Mouse (Mus musculus): ENCODE data around the gene Polk.

Polk gene

GRCm38 (mm10) chr13:96507541-96507940 lies 34.8 kb downstream of the Polk start:
- H3K4me1 ChIP-seq (replicated peaks; ENCODE audit: low read depth, low read length): no peaks in the 10 kb centered on the region
- H3K27me3 ChIP-seq (ENCODE audit: insufficient read depth, low read length): no peaks in the 10 kb centered on the region
- H3K4me3 ChIP-seq (replicated peaks; ENCODE audit: low read length): no peak overlapping the region
- H3K36me3 ChIP-seq (ENCODE audit: insufficient read depth, low read length): peaks cover 55% of the 10 kb centered on the region
- TF ChIP-seq NANOG (IDR thresholded peaks at IDR 0.05; ENCODE audit: borderline replicate concordance, low read length) (no peak), CTCF (conservative IDR thresholded peaks at IDR 0.05; ENCODE audit: low read length) (no peak), POU5F1 (IDR thresholded peaks at IDR 0.05; ENCODE audit: borderline replicate concordance, low read length) (no peak)
- no peaks in the 10 kb centered on the region for H3K9me3 ChIP-seq (ENCODE audit: low read length)

GRCm38 (mm10) chr13:96506313-96506712 lies 36.1 kb downstream of the Polk start:
- Histone ChIP-seq H3K36me3 (ENCODE audit: insufficient read depth, low read length) (peaks cover 52% of the 10 kb centered on the region), H3K4me3 (replicated peaks; ENCODE audit: low read length) (no peak overlapping the region), H3K9me3 (ENCODE audit: low read length) (no peaks in the 10 kb centered on the region), H3K27me3 (ENCODE audit: insufficient read depth, low read length) (no peaks in the 10 kb centered on the region), H3K4me1 (replicated peaks; ENCODE audit: low read depth, low read length) (no peaks in the 10 kb centered on the region)
- no peak for TF ChIP-seq CTCF (conservative IDR thresholded peaks at IDR 0.05; ENCODE audit: low read length)

GRCm38 (mm10) chr13:96505661-96506060 lies 36.7 kb downstream of the Polk start:
- no peak for TF ChIP-seq CTCF (conservative IDR thresholded peaks at IDR 0.05; ENCODE audit: low read length)
- no peak for TF ChIP-seq POU5F1 (IDR thresholded peaks at IDR 0.05; ENCODE audit: borderline replicate concordance, low read length)
- TF ChIP-seq NANOG (IDR thresholded peaks at IDR 0.05; ENCODE audit: borderline replicate concordance, low read length): no peak
- H3K27me3 ChIP-seq (ENCODE audit: insufficient read depth, low read length): no peaks in the 10 kb centered on the region
- H3K9me3 ChIP-seq (ENCODE audit: low read length): no peaks in the 10 kb centered on the region
- peaks cover 52% of the 10 kb centered on the region for H3K36me3 ChIP-seq (ENCODE audit: insufficient read depth, low read length)
- H3K4me3 ChIP-seq (replicated peaks; ENCODE audit: low read length): no peak overlapping the region
- no peaks in the 10 kb centered on the region for H3K4me1 ChIP-seq (replicated peaks; ENCODE audit: low read depth, low read length)

GRCm38 (mm10) chr13:96499891-96500290 lies 42.5 kb downstream of the Polk start:
- no peaks in the 10 kb centered on the region for H3K9me3 ChIP-seq (ENCODE audit: low read length)
- H3K36me3 ChIP-seq (ENCODE audit: insufficient read depth, low read length): peaks cover 55% of the 10 kb centered on the region
- H3K27me3 ChIP-seq (ENCODE audit: insufficient read depth, low read length): no peaks in the 10 kb centered on the region
- TF ChIP-seq NANOG (IDR thresholded peaks at IDR 0.05; ENCODE audit: borderline replicate concordance, low read length) (no peak), CTCF (conservative IDR thresholded peaks at IDR 0.05; ENCODE audit: low read length) (no peak), POU5F1 (IDR thresholded peaks at IDR 0.05; ENCODE audit: borderline replicate concordance, low read length) (no peak)
- H3K4me1 ChIP-seq (replicated peaks; ENCODE audit: low read depth, low read length): peaks cover 7% of the 10 kb centered on the region
- no peak overlapping the region for H3K4me3 ChIP-seq (replicated peaks; ENCODE audit: low read length)

- no peaks in the 10 kb centered on the region for H3K27me3 ChIP-seq (ENCODE audit: insufficient read depth, low read length)
- H3K4me3 ChIP-seq (replicated peaks; ENCODE audit: low read length): no peak overlapping the region
- peaks cover 7% of the 10 kb centered on the region for H3K4me1 ChIP-seq (replicated peaks; ENCODE audit: low read depth, low read length)
- no peaks in the 10 kb centered on the region for H3K9me3 ChIP-seq (ENCODE audit: low read length)
- peaks cover 48% of the 10 kb centered on the region for H3K36me3 ChIP-seq (ENCODE audit: insufficient read depth, low read length)
- TF ChIP-seq POU5F1 (IDR thresholded peaks at IDR 0.05; ENCODE audit: borderline replicate concordance, low read length) (no peak), NANOG (IDR thresholded peaks at IDR 0.05; ENCODE audit: borderline replicate concordance, low read length) (no peak), CTCF (conservative IDR thresholded peaks at IDR 0.05; ENCODE audit: low read length) (no peak)
These were observed 45.7 kb downstream of the Polk start for GRCm38 (mm10) chr13:96496630-96497029.

GRCm38 (mm10) chr13:96490433-96490832 lies 51.9 kb downstream of the Polk start, which contains the start of gene Gm17622:
Gene Gm17622 (plus strand): TSS chr13:96490733.
- H3K4me1 ChIP-seq (replicated peaks; ENCODE audit: low read depth, low read length): no peaks in the 10 kb centered on the region
- TF ChIP-seq CTCF (conservative IDR thresholded peaks at IDR 0.05; ENCODE audit: low read length) (no peak), POU5F1 (IDR thresholded peaks at IDR 0.05; ENCODE audit: borderline replicate concordance, low read length) (no peak)
- H3K4me3 ChIP-seq (replicated peaks; ENCODE audit: low read length): no peak within 1 kb of the TSS
- peaks cover 52% of the 10 kb centered on the region for H3K36me3 ChIP-seq (ENCODE audit: insufficient read depth, low read length)
- no peaks in the 10 kb centered on the region for H3K27me3 ChIP-seq (ENCODE audit: insufficient read depth, low read length)
- peaks cover 2% of the 10 kb centered on the region; the same call in 1 of the 2 replicates for H3K9me3 ChIP-seq (ENCODE audit: low read length)

GRCm38 (mm10) chr13:96487968-96488367 lies 54.4 kb downstream of the Polk start:
- Histone ChIP-seq H3K27me3 (ENCODE audit: insufficient read depth, low read length) (no peaks in the 10 kb centered on the region), H3K36me3 (ENCODE audit: insufficient read depth, low read length) (peaks cover 67% of the 10 kb centered on the region), H3K9me3 (ENCODE audit: low read length) (peaks cover 4% of the 10 kb centered on the region; the same call in 1 of the 2 replicates), H3K4me1 (replicated peaks; ENCODE audit: low read depth, low read length) (no peaks in the 10 kb centered on the region), H3K4me3 (replicated peaks; ENCODE audit: low read length) (no peak overlapping the region)
- TF ChIP-seq NANOG (IDR thresholded peaks at IDR 0.05; ENCODE audit: borderline replicate concordance, low read length) (no peak), CTCF (conservative IDR thresholded peaks at IDR 0.05; ENCODE audit: low read length) (no peak), POU5F1 (IDR thresholded peaks at IDR 0.05; ENCODE audit: borderline replicate concordance, low read length) (no peak)

GRCm38 (mm10) chr13:96487230-96487629 lies 55.1 kb downstream of the Polk start:
- Histone ChIP-seq H3K27me3 (ENCODE audit: insufficient read depth, low read length) (no peaks in the 10 kb centered on the region), H3K4me3 (replicated peaks; ENCODE audit: low read length) (no peak overlapping the region), H3K9me3 (ENCODE audit: low read length) (peaks cover 4% of the 10 kb centered on the region; the same call in 1 of the 2 replicates), H3K4me1 (replicated peaks; ENCODE audit: low read depth, low read length) (no peaks in the 10 kb centered on the region), H3K36me3 (ENCODE audit: insufficient read depth, low read length) (peaks cover 74% of the 10 kb centered on the region)
- TF ChIP-seq POU5F1 (IDR thresholded peaks at IDR 0.05; ENCODE audit: borderline replicate concordance, low read length): no peak
- no peak for TF ChIP-seq NANOG (IDR thresholded peaks at IDR 0.05; ENCODE audit: borderline replicate concordance, low read length)
- no peak for TF ChIP-seq CTCF (conservative IDR thresholded peaks at IDR 0.05; ENCODE audit: low read length)

- Histone ChIP-seq H3K4me1 (replicated peaks; ENCODE audit: low read depth, low read length) (no peaks in the 10 kb centered on the region), H3K9me3 (ENCODE audit: low read length) (no peaks in the 10 kb centered on the region), H3K27me3 (ENCODE audit: insufficient read depth, low read length) (no peaks in the 10 kb centered on the region), H3K36me3 (ENCODE audit: insufficient read depth, low read length) (peaks cover 30% of the 10 kb centered on the region), H3K4me3 (replicated peaks; ENCODE audit: low read length) (no peak overlapping the region)
- TF ChIP-seq CTCF (conservative IDR thresholded peaks at IDR 0.05; ENCODE audit: low read length) (no peak), POU5F1 (IDR thresholded peaks at IDR 0.05; ENCODE audit: borderline replicate concordance, low read length) (no peak), NANOG (IDR thresholded peaks at IDR 0.05; ENCODE audit: borderline replicate concordance, low read length) (no peak)
These were observed 63.4 kb downstream of the Polk start for GRCm38 (mm10) chr13:96478991-96479390.

Measured in E14TG2a.4 (cell line).